Mouse (Mus musculus) heart, adult 2 months (tissue): ENCODE measurements around the gene Tnfrsf12a.

Source experiments
- CTCF ChIP-seq: fragments of 200-600 bp; IDR thresholded peaks from 2 replicates; pipeline ENCODE4 v1.8.1; 2022; ENCODE audit warnings: antibody characterized with exemption, mild to moderate bottlenecking, moderate library complexity
- POLR2A ChIP-seq: fragments of 200-500 bp; IDR thresholded peaks from 2 replicates; pipeline ENCODE4 v1.6.1; 2011; ENCODE audit warnings: mild to moderate bottlenecking, low read depth, low read length, control low read depth; ENCODE audit not compliant: insufficient read depth

GRCm38 (mm10) chr17:23645894-23646293 lies 31.4 kb downstream of the Tnfrsf12a start:
- no peak for TF ChIP-seq POLR2A
- TF ChIP-seq CTCF: no peak
